Mouse (Mus musculus): Measurements from ENCODE around the gene Pank1. TPM values are rescaled to one million over a fixed set of nuclear protein-coding genes. Genes with fewer than 3 reads are reported as not detected.

Gene Pank1
- polyA plus RNA-seq, 1 experiment from 2014 or later: 10.4 TPM

DNA sequence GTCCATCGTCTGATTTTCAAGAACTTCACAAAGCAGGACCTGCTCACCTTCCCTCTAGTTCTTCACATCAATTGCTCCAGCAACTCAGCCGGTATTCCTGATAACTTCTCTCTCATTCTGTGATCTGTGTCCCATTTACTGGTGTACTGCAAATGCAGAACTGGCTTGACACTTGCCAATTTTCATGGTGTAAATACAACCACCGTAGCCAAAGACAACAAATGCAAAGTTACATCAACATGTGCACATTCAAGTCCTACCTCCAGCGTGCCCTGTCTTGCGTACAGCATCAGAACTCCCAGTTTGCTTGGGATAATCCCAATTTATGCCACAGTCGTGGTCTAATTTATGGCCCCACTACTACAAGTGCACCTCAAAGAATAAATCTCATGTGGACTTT, 15.5 kb downstream of the Pank1 start:
- ATAC-seq (ENCODE audit: low FRiP score) (no peak), DNase-seq (ENCODE audit: low spot score, missing footprints) (no peak)
- no peaks in the 10 kb centered on the region for H3K27me3 ChIP-seq (ENCODE audit: control insufficient read depth, insufficient read depth, low read length)
- H3K36me3 ChIP-seq (ENCODE audit: control insufficient read depth, insufficient read depth, low read length): no peaks in the 10 kb centered on the region
- no peaks in the 10 kb centered on the region for H3K4me1 ChIP-seq (ENCODE audit: control insufficient read depth, insufficient read depth, low read length)
- whole genome bisulfite sequencing: 92% methylated on average over 6 of the region's 6 CpGs
- H3K27ac ChIP-seq (ENCODE audit: low read depth, low read length): no peak overlapping the region
- no peak overlapping the region for H3K4me2 ChIP-seq
- H3K9me3 ChIP-seq (ENCODE audit: control insufficient read depth, low read length): no peaks in the 10 kb centered on the region; the same call in 1 of the 2 replicates
- no peak overlapping the region for H3K4me3 ChIP-seq (ENCODE audit: low read depth, low read length)
- H3K9ac ChIP-seq (ENCODE audit: low read length): no peak overlapping the region

GRCm38 (mm10) chr19:34856021-34856651, 23.1 kb downstream of the Pank1 start:
- H3K9ac ChIP-seq (ENCODE audit: low read length): no peak overlapping the region
- no peak overlapping the region for H3K4me3 ChIP-seq (ENCODE audit: low read depth, low read length)
- H3K36me3 ChIP-seq (ENCODE audit: control insufficient read depth, insufficient read depth, low read length): no peaks in the 10 kb centered on the region
- ATAC-seq (ENCODE audit: low FRiP score) (no peak), DNase-seq (ENCODE audit: low spot score, missing footprints) (no peak)
- H3K27ac ChIP-seq (ENCODE audit: low read depth, low read length): no peak overlapping the region
- no peaks in the 10 kb centered on the region for H3K4me1 ChIP-seq (ENCODE audit: control insufficient read depth, insufficient read depth, low read length)
- no peaks in the 10 kb centered on the region for H3K9me3 ChIP-seq (ENCODE audit: control insufficient read depth, low read length)
- WGBS: 91% methylated on average over 12 of the region's 12 CpGs
- no peak overlapping the region for H3K4me2 ChIP-seq
- no peaks in the 10 kb centered on the region for H3K27me3 ChIP-seq (ENCODE audit: control insufficient read depth, insufficient read depth, low read length)

DNA sequence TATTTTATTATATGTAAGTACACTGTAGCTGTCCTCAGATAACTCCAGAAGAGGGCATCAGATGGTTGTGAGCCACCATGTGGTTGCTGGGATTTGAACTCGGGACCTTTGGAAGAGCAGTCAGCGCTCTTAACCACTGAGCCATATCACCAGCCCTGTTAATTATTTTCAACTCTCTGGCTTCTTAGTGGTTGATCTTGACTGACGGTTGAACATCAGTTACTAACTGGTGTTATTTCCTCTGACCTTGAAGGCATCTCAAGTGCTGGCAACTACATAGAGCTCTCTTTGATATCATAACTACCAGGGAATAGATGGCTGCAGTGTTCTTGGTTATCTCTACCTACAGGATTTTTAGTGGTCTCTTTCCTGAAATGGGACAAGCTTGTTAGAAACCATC, 28.1 kb downstream of the Pank1 start:
- H3K9ac ChIP-seq (ENCODE audit: low read length): no peak overlapping the region
- H3K27me3 ChIP-seq (ENCODE audit: control insufficient read depth, insufficient read depth, low read length): no peaks in the 10 kb centered on the region
- no peak for DNase-seq (ENCODE audit: low spot score, missing footprints)
- WGBS: 97% methylated on average over 3 of the region's 3 CpGs
- no peaks in the 10 kb centered on the region for H3K36me3 ChIP-seq (ENCODE audit: control insufficient read depth, insufficient read depth, low read length)
- no peak overlapping the region for H3K4me2 ChIP-seq
- H3K27ac ChIP-seq (ENCODE audit: low read depth, low read length): no peak overlapping the region
- no peaks in the 10 kb centered on the region for H3K9me3 ChIP-seq (ENCODE audit: control insufficient read depth, low read length)
- no peak for ATAC-seq (ENCODE audit: low FRiP score)
- no peaks in the 10 kb centered on the region for H3K4me1 ChIP-seq (ENCODE audit: control insufficient read depth, insufficient read depth, low read length)
- no peak overlapping the region for H3K4me3 ChIP-seq (ENCODE audit: low read depth, low read length)

- no peaks in the 10 kb centered on the region for H3K4me1 ChIP-seq (ENCODE audit: control insufficient read depth, insufficient read depth, low read length)
- 94% methylated on average over 7 of the region's 7 CpGs for WGBS
These were observed 29.8 kb downstream of the Pank1 start for GRCm38 (mm10) chr19:34849426-34849825.

DNA sequence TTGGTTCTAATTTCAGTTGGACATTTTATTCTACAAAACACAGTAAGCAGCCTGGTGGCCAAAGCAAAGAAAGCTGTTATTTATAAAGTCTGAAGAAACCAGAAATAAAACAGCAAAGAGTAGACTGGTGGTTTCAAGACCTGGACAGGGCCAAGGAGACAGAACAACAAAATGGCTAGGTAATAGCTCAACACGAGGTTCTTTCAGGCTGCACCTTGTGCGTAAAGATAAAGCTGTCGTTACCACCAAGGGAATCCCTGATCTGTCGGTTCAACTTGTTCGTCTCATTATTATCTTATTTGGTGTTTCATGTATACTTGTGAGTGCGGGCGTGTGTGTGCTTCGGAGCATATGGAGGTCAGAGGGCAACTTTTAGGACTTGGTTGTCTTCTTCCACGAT, 31.1 kb downstream of the Pank1 start:
- no peak overlapping the region for H3K4me2 ChIP-seq
- DNase-seq (ENCODE audit: low spot score, missing footprints): no peak
- no peak overlapping the region for H3K27ac ChIP-seq (ENCODE audit: low read depth, low read length)
- WGBS: 90% methylated on average over 9 of the region's 9 CpGs
- H3K36me3 ChIP-seq (ENCODE audit: control insufficient read depth, insufficient read depth, low read length): no peaks in the 10 kb centered on the region
- H3K4me1 ChIP-seq (ENCODE audit: control insufficient read depth, insufficient read depth, low read length): no peaks in the 10 kb centered on the region
- no peak overlapping the region for H3K4me3 ChIP-seq (ENCODE audit: low read depth, low read length)
- no peak for ATAC-seq (ENCODE audit: low FRiP score)
- no peaks in the 10 kb centered on the region for H3K9me3 ChIP-seq (ENCODE audit: control insufficient read depth, low read length)
- no peaks in the 10 kb centered on the region for H3K27me3 ChIP-seq (ENCODE audit: control insufficient read depth, insufficient read depth, low read length)
- H3K9ac ChIP-seq (ENCODE audit: low read length): no peak overlapping the region

More at GRCm38 (mm10) chr19:34849426-34849825, 29.8 kb downstream of the Pank1 start:
- Histone ChIP-seq H3K27me3 (ENCODE audit: control insufficient read depth, insufficient read depth, low read length) (no peaks in the 10 kb centered on the region), H3K9ac (ENCODE audit: low read length) (no peak overlapping the region), H3K27ac (ENCODE audit: low read depth, low read length) (no peak overlapping the region), H3K36me3 (ENCODE audit: control insufficient read depth, insufficient read depth, low read length) (no peaks in the 10 kb centered on the region), H3K4me2 (no peak overlapping the region), H3K4me3 (ENCODE audit: low read depth, low read length) (no peak overlapping the region), H3K9me3 (ENCODE audit: control insufficient read depth, low read length) (no peaks in the 10 kb centered on the region)
- ATAC-seq (ENCODE audit: low FRiP score) (no peak), DNase-seq (ENCODE audit: low spot score, missing footprints) (no peak)

DNA sequence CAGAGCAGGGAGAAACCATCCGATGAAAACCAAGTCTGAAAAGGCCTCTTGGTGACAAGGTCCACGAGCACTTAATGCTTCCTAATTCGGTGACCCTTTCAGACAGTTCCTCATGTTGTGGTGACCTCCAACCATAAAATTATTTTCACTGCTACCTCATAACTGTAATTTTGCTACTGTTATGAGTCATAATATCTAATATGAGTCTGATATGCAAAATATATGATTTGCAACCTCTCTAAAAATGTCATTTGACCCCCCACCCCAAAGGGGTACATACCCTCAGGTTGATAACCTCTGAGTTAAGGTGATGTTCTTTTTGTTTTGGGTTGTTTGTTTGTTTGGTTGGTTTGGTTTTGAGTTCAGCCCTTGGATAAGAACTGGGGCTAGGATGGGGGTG, 32.2 kb downstream of the Pank1 start:
- no peaks in the 10 kb centered on the region for H3K36me3 ChIP-seq (ENCODE audit: control insufficient read depth, insufficient read depth, low read length)
- ATAC-seq (ENCODE audit: low FRiP score): no peak
- H3K4me1 ChIP-seq (ENCODE audit: control insufficient read depth, insufficient read depth, low read length): no peaks in the 10 kb centered on the region
- no peak for DNase-seq (ENCODE audit: low spot score, missing footprints)
- H3K4me2 ChIP-seq: no peak overlapping the region
- no peak overlapping the region for H3K9ac ChIP-seq (ENCODE audit: low read length)
- H3K4me3 ChIP-seq (ENCODE audit: low read depth, low read length): no peak overlapping the region
- H3K27me3 ChIP-seq (ENCODE audit: control insufficient read depth, insufficient read depth, low read length): no peaks in the 10 kb centered on the region
- 91% methylated on average over 3 of the region's 3 CpGs for WGBS
- no peak overlapping the region for H3K27ac ChIP-seq (ENCODE audit: low read depth, low read length)
- H3K9me3 ChIP-seq (ENCODE audit: control insufficient read depth, low read length): no peaks in the 10 kb centered on the region

DNA sequence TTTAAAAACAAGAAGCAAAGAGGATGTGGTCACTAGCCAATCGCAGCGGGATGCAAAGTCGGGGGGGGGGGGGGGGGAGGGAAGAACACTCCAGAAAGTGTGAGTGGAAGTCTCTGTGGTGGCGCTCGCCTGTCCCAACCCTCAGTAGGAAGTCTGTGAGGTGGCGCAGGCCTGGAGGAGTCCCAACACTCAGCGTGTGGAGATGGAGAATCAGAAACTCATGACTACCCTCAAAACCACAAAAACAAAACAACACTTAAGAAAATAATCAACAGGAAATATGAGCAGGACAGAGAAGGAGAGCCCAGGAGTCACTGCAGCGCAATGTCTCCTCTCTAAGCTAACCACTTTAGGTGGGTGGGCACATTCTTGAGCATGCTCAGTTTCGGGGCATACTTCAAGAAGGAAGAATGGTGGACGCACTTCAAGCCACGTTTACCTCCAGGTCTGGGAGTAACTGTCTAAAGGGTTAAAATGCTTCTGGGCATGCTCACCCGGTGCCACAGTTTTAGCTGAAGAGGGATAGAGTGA, 32.7 kb downstream of the Pank1 start:
- no peak overlapping the region for H3K9ac ChIP-seq (ENCODE audit: low read length)
- no peaks in the 10 kb centered on the region for H3K36me3 ChIP-seq (ENCODE audit: control insufficient read depth, insufficient read depth, low read length)
- DNase-seq (ENCODE audit: low spot score, missing footprints) (no peak), ATAC-seq (ENCODE audit: low FRiP score) (no peak)
- no peaks in the 10 kb centered on the region for H3K9me3 ChIP-seq (ENCODE audit: control insufficient read depth, low read length)
- 58% methylated on average over 12 of the region's 12 CpGs for WGBS
- no peak overlapping the region for H3K4me3 ChIP-seq (ENCODE audit: low read depth, low read length)
- no peaks in the 10 kb centered on the region for H3K27me3 ChIP-seq (ENCODE audit: control insufficient read depth, insufficient read depth, low read length)
- no peak overlapping the region for H3K4me2 ChIP-seq
- no peaks in the 10 kb centered on the region for H3K4me1 ChIP-seq (ENCODE audit: control insufficient read depth, insufficient read depth, low read length)
- no peak overlapping the region for H3K27ac ChIP-seq (ENCODE audit: low read depth, low read length)

DNA sequence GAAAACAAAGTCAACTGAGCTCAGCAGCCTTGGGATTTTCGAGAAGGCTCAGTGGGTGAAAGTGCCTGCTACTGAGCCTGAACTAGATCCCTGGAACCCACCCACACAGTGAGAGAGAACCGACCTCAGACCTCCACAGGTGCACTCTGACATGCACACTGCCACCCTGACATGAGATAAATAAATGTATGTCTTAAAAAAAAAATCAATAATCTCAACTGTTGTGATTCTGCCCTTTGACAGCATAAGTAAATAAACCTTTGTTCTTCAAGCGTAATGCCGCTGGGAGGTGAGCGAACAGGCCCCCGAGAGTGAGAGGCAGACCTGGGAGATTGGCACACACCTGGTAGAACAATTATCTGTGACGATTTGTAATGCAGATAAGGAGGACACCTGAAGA, 33.2 kb downstream of the Pank1 start:
- ATAC-seq (ENCODE audit: low FRiP score) (no peak), DNase-seq (ENCODE audit: low spot score, missing footprints) (no peak)
- 76% methylated on average over 7 of the region's 7 CpGs for WGBS
- Histone ChIP-seq H3K27ac (ENCODE audit: low read depth, low read length) (no peak overlapping the region), H3K27me3 (ENCODE audit: control insufficient read depth, insufficient read depth, low read length) (no peaks in the 10 kb centered on the region), H3K9me3 (ENCODE audit: control insufficient read depth, low read length) (no peaks in the 10 kb centered on the region), H3K4me3 (ENCODE audit: low read depth, low read length) (no peak overlapping the region), H3K9ac (ENCODE audit: low read length) (no peak overlapping the region), H3K4me1 (ENCODE audit: control insufficient read depth, insufficient read depth, low read length) (no peaks in the 10 kb centered on the region), H3K36me3 (ENCODE audit: control insufficient read depth, insufficient read depth, low read length) (no peaks in the 10 kb centered on the region), H3K4me2 (no peak overlapping the region)

DNA sequence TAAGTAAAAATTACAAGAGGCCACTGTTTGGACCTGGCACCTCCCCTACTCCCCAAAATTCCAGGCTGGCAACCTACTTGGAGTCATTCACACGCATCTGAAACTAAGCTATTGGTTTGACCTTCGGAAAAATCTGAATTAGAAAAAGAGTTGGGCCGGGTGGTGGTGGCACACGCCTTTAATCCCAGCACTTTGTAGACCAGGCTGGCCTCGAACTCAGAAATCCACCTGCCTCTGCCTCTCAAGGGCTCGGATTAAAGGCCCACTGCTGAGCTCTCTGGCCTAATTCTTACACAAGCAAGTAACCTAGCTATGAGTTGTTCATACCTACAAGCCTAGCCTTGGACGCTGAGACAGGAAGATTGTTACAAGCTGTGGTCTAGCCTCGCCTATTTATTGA, 33.9 kb downstream of the Pank1 start:
- Histone ChIP-seq H3K9me3 (ENCODE audit: control insufficient read depth, low read length) (no peaks in the 10 kb centered on the region), H3K4me3 (ENCODE audit: low read depth, low read length) (no peak overlapping the region), H3K27me3 (ENCODE audit: control insufficient read depth, insufficient read depth, low read length) (no peaks in the 10 kb centered on the region), H3K4me1 (ENCODE audit: control insufficient read depth, insufficient read depth, low read length) (no peaks in the 10 kb centered on the region), H3K27ac (ENCODE audit: low read depth, low read length) (no peak overlapping the region), H3K4me2 (no peak overlapping the region), H3K9ac (ENCODE audit: low read length) (no peak overlapping the region), H3K36me3 (ENCODE audit: control insufficient read depth, insufficient read depth, low read length) (no peaks in the 10 kb centered on the region; the same call in 1 of the 2 replicates)
- DNase-seq (ENCODE audit: low spot score, missing footprints) (no peak), ATAC-seq (ENCODE audit: low FRiP score) (no peak)
- WGBS: 95% methylated on average over 7 of the region's 8 CpGs

All from midbrain, embryonic 11.5 days (tissue).